Mouse (Mus musculus): ENCODE data around the gene Cacnb1. TPM values are rescaled to one million over a fixed set of nuclear protein-coding genes. Genes with fewer than 3 reads are reported as not detected.

Gene Cacnb1
- polyA plus RNA-seq, 1 experiment: 6.1 TPM

DNA sequence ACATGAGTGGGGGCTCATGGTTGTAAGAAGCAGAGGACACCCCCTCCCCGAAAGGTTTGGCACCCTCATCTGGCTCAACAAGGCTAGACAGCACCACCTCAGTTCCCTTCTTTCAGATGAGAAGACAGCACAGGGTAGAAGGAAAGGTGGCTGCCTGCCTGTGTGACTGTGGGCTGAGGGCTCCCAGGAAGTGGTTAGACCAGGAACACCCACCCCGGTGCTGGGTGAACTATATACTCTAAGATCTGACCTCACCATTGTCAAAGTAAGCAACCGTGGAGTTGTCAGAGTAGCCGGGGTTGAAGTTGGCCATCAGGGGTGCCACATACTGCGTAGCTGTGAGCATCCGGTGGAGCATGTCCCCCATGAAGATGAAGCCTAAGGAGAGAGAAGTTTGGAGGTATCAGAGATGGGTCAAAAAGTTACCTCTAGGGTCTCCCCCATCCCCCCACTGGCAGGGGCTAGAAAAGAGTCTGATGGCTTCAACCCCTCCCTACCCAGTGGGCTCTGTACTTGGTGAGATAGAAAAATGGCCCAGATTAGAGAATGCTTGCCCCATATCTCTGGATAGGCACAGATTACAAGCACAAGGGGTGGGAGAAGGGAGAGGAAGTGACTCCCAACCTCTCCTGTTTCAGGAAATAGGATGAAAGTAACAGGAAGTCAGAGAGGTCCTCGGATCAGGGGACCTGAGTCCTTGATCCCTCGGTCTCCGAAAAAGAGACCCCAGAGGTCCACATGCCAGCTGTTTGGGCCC is 67.5 kb downstream of the Cacnb1 start:
- H3K27me3 ChIP-seq (ENCODE audit: control insufficient read depth, insufficient read depth, insufficient read length): no peaks in the 10 kb centered on the region
- H3K79me2 ChIP-seq (ENCODE audit: control insufficient read depth, insufficient read depth): no peaks in the 10 kb centered on the region
- no peak overlapping the region for H3K4me3 ChIP-seq (ENCODE audit: insufficient read depth, poor library complexity, severe bottlenecking)
- no peak for TF ChIP-seq CTCF (IDR thresholded peaks at IDR 0.05; ENCODE audit: control insufficient read depth, insufficient read depth, insufficient read length)
- TF ChIP-seq MYOG (IDR thresholded peaks at IDR 0.05; ENCODE audit: control insufficient read depth, extremely low read depth, insufficient read length): no peak
- H3ac ChIP-seq (ENCODE audit: control insufficient read depth, insufficient read length, low read depth): no peak overlapping the region
- H3K36me3 ChIP-seq (ENCODE audit: control insufficient read depth, insufficient read depth): no peaks in the 10 kb centered on the region
- H3K79me3 ChIP-seq (ENCODE audit: low read depth): no peaks in the 10 kb centered on the region

DNA sequence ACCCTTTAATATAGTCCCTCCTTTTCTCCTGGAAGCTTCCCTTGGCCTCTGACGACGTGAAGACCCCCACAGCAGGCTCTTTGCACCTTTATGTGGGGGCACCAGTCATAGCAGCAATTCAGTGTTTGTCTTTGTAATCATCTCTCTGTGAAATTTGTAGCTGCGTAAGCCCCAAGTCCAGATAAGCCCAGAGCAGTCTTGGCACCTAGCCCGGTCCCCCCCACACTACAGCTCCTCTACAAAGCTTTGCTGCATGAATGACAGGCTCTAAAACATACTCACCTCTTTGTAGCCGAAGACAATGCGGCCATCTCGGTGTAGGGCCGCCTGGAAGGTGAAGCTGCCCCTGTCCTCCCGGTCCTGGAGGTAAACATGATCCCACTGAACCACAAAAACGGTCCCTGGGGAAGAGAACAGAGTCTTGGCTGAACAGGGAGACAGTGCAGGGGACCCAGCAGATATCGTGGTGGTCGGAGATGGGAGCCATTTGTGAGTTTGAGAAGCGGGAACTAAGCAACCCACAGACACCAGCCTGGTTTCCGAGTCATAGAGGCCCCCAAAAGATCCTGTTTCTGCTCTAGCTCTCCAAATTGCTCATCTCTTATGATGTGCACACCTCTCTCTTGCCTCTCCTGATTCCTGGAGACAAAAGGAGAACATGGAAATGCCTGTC is 68.2 kb downstream of the Cacnb1 start:
- Histone ChIP-seq H3K79me3 (ENCODE audit: low read depth) (no peaks in the 10 kb centered on the region), H3K36me3 (ENCODE audit: control insufficient read depth, insufficient read depth) (no peaks in the 10 kb centered on the region), H3K27me3 (ENCODE audit: control insufficient read depth, insufficient read depth, insufficient read length) (no peaks in the 10 kb centered on the region), H3ac (ENCODE audit: control insufficient read depth, insufficient read length, low read depth) (no peak overlapping the region), H3K4me3 (ENCODE audit: insufficient read depth, poor library complexity, severe bottlenecking) (no peak overlapping the region), H3K79me2 (ENCODE audit: control insufficient read depth, insufficient read depth) (no peaks in the 10 kb centered on the region)
- TF ChIP-seq CEBPB (IDR thresholded peaks at IDR 0.05; ENCODE audit: low read depth) (no peak), CTCF (IDR thresholded peaks at IDR 0.05; ENCODE audit: control insufficient read depth, insufficient read depth, insufficient read length) (no peak), USF1 (IDR thresholded peaks at IDR 0.05; ENCODE audit: low read depth) (no peak), MYOG (IDR thresholded peaks at IDR 0.05; ENCODE audit: control insufficient read depth, extremely low read depth, insufficient read length) (no peak), MYOD1 (IDR thresholded peaks at IDR 0.05; ENCODE audit: control insufficient read depth, insufficient read length, low read depth) (no peak), MAX (IDR thresholded peaks at IDR 0.05) (no peak), FOSL1 (IDR thresholded peaks at IDR 0.05; ENCODE audit: insufficient read depth, low read length, poor library complexity, severe bottlenecking) (no peak)

DNA sequence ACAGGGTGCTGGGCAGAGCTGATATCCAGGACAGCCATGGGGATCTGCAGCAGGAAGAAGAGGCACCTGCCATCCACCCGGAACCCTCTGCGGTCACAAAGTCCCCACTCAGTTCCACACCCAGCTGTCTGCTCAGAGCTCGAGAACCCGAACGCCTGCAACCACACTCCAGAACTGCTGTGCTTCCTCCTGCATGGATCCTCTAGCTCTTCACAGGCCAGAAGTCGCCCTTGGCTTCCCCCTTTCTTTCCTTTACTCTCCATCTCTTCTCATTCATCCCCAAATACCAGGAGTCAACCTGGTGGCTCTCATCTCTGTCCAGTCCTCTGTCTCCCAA is 68.9 kb downstream of the Cacnb1 start:
- H3K36me3 ChIP-seq (ENCODE audit: control insufficient read depth, insufficient read depth): no peaks in the 10 kb centered on the region
- H3K79me2 ChIP-seq (ENCODE audit: control insufficient read depth, insufficient read depth): no peaks in the 10 kb centered on the region

DNA sequence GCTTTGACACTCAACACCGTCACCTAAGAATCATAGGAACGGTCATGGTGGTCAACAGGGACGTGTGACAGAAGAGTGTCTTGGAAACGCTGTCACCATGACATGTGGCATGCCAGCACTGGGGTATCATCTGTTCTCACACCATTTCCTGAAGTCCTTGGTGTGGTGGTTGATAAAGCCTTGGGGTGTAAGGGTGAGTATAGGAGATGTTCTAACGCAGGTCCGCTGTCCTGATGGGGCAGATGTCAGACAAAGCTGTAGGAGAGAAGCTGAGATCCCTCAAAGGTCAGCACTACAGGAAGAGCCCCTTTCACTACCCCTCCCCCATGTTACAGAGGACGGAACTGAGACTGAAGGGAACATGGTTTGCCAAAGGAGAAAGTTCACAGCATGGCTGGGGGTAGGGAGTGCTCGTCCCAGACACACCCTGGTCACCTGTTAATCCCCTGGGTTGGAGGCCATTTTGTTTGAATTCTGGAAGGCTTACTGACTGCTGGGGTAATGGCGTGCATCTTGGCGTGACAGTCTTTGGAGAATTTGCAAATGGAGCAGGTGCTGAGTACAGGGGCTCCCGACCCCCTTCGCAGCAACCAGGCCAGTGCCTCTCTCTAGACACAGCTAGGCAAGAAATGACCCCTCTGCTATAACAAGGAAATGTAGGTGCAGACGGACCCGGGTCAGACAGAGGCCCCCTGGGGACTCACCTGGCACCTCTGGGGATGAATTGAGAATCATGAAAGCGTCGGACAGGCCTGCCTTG is 69.5 kb downstream of the Cacnb1 start:
- no peak overlapping the region for H3K4me3 ChIP-seq (ENCODE audit: insufficient read depth, poor library complexity, severe bottlenecking)
- H3K36me3 ChIP-seq (ENCODE audit: control insufficient read depth, insufficient read depth): no peaks in the 10 kb centered on the region
- H3K79me2 ChIP-seq (ENCODE audit: control insufficient read depth, insufficient read depth): no peaks in the 10 kb centered on the region
- TF ChIP-seq MYOD1 (IDR thresholded peaks at IDR 0.05; ENCODE audit: control insufficient read depth, insufficient read length, low read depth) (no peak), CEBPB (IDR thresholded peaks at IDR 0.05; ENCODE audit: low read depth) (no peak), USF1 (IDR thresholded peaks at IDR 0.05; ENCODE audit: low read depth) (no peak)
- no peak overlapping the region for H3ac ChIP-seq (ENCODE audit: control insufficient read depth, insufficient read length, low read depth)
- H3K27me3 ChIP-seq (ENCODE audit: control insufficient read depth, insufficient read depth, insufficient read length): no peaks in the 10 kb centered on the region
- H3K79me3 ChIP-seq (ENCODE audit: low read depth): no peaks in the 10 kb centered on the region

More for the DNA sequence above, 68.9 kb downstream of the Cacnb1 start:
- TF ChIP-seq USF1 (IDR thresholded peaks at IDR 0.05; ENCODE audit: low read depth): no peak
- TF ChIP-seq CTCF (IDR thresholded peaks at IDR 0.05; ENCODE audit: control insufficient read depth, insufficient read depth, insufficient read length): no peak
- TF ChIP-seq FOSL1 (IDR thresholded peaks at IDR 0.05; ENCODE audit: insufficient read depth, low read length, poor library complexity, severe bottlenecking): no peak
- no peak for TF ChIP-seq MYOG (IDR thresholded peaks at IDR 0.05; ENCODE audit: control insufficient read depth, extremely low read depth, insufficient read length)
- no peak for TF ChIP-seq CEBPB (IDR thresholded peaks at IDR 0.05; ENCODE audit: low read depth)
- no peak for TF ChIP-seq MAX (IDR thresholded peaks at IDR 0.05)
- TF ChIP-seq MYOD1 (IDR thresholded peaks at IDR 0.05; ENCODE audit: control insufficient read depth, insufficient read length, low read depth): no peak
- Histone ChIP-seq H3K27me3 (ENCODE audit: control insufficient read depth, insufficient read depth, insufficient read length) (no peaks in the 10 kb centered on the region), H3K4me3 (ENCODE audit: insufficient read depth, poor library complexity, severe bottlenecking) (no peak overlapping the region), H3ac (ENCODE audit: control insufficient read depth, insufficient read length, low read depth) (no peak overlapping the region), H3K79me3 (ENCODE audit: low read depth) (no peaks in the 10 kb centered on the region)

DNA sequence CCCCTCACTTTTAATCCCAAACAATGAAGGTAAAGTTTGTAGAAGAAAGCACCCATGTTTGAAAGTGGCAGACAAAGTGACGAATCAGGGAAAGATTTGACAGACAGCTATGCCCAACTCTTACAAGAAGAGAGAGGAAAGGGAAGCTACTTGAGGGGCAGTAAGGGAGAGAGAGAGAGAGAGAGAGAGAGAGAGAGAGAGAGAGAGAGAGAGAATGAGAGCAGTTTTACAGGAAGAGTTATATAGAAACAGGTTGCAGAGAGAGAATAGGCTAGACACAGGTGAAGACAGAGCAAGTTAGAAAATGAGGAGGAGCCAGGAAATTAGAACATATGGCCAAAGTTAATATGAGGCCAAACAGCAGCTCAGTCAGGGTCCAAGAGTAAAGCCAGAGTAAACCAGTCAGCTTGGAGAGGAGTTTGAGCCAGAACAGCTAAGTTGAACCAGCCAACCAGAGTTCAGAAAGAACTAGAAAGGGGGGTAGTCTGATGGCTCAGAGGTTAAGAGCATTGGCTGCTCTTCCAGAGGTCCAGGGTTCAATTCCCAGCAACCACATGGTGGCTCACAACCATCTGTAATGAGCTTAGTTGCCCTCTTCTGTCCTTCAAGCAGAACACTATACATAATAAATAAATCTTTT is 70.3 kb downstream of the Cacnb1 start:
- Histone ChIP-seq H3ac (ENCODE audit: control insufficient read depth, insufficient read length, low read depth) (no peak overlapping the region), H3K4me3 (ENCODE audit: insufficient read depth, poor library complexity, severe bottlenecking) (no peak overlapping the region), H3K36me3 (ENCODE audit: control insufficient read depth, insufficient read depth) (no peaks in the 10 kb centered on the region), H3K79me2 (ENCODE audit: control insufficient read depth, insufficient read depth) (no peaks in the 10 kb centered on the region), H3K27me3 (ENCODE audit: control insufficient read depth, insufficient read depth, insufficient read length) (no peaks in the 10 kb centered on the region), H3K79me3 (ENCODE audit: low read depth) (no peaks in the 10 kb centered on the region)
- TF ChIP-seq CTCF (IDR thresholded peaks at IDR 0.05; ENCODE audit: control insufficient read depth, insufficient read depth, insufficient read length) (no peak), CEBPB (IDR thresholded peaks at IDR 0.05; ENCODE audit: low read depth) (no peak), USF1 (IDR thresholded peaks at IDR 0.05; ENCODE audit: low read depth) (no peak), FOSL1 (IDR thresholded peaks at IDR 0.05; ENCODE audit: insufficient read depth, low read length, poor library complexity, severe bottlenecking) (no peak), MAX (IDR thresholded peaks at IDR 0.05) (no peak), MYOD1 (IDR thresholded peaks at IDR 0.05; ENCODE audit: control insufficient read depth, insufficient read length, low read depth) (no peak), MYOG (IDR thresholded peaks at IDR 0.05; ENCODE audit: control insufficient read depth, extremely low read depth, insufficient read length) (no peak)

Small RNA genes within 50 kb of the gene (microRNA-seq; reads per million reads assigned to microRNA genes)
- not detected for gene Gm27597 (ENCODE audit: borderline microRNAs expressed)

Other genes with a start within 250 kb of the Cacnb1 start
- gene 1700001P01Rik, start 247.1 kb downstream of the Cacnb1 start, polyA plus RNA-seq (2012; fragmentation: generic; extraction: Trizol): 0.14 TPM
- 1,391 TPM for gene Rpl23, start 240.6 kb downstream of the Cacnb1 start, polyA plus RNA-seq (2012; fragmentation: generic; extraction: Trizol)
- 219 TPM for gene Lasp1, start 224.0 kb downstream of the Cacnb1 start, polyA plus RNA-seq (2012; fragmentation: generic; extraction: Trizol)
- gene B230217C12Rik, start 182.3 kb downstream of the Cacnb1 start, polyA plus RNA-seq (2012; fragmentation: generic; extraction: Trizol): 4.9 TPM
- gene Fbxo47, start 138.9 kb downstream of the Cacnb1 start, polyA plus RNA-seq (2012; fragmentation: generic; extraction: Trizol): 0.11 TPM
- gene Plxdc1, start 36.6 kb downstream of the Cacnb1 start, polyA plus RNA-seq (2012; fragmentation: generic; extraction: Trizol): 0.25 TPM
- gene Arl5c, start 26.9 kb downstream of the Cacnb1 start, polyA plus RNA-seq (2012; fragmentation: generic; extraction: Trizol): 0.54 TPM
- 3,682 TPM for gene Rpl19, start 3.7 kb upstream of the Cacnb1 start, polyA plus RNA-seq (2012; fragmentation: generic; extraction: Trizol)
- gene Stac2, start 30.4 kb upstream of the Cacnb1 start, polyA plus RNA-seq (2012; fragmentation: generic; extraction: Trizol): 34.6 TPM
- gene Fbxl20, start 127.4 kb upstream of the Cacnb1 start, polyA plus RNA-seq (2012; fragmentation: generic; extraction: Trizol): 2.0 TPM
- gene Med1, start 170.3 kb upstream of the Cacnb1 start, polyA plus RNA-seq (2012; fragmentation: generic; extraction: Trizol): 18.0 TPM
- gene Cdk12, start 180.0 kb upstream of the Cacnb1 start, polyA plus RNA-seq (2012; fragmentation: generic; extraction: Trizol): 8.7 TPM